Mouse (Mus musculus) spleen, postnatal 10 days (tissue): Measurements from ENCODE around the gene Mto1.
"Not testable (repeated sequence)": the region's sequence is repeated elsewhere in the genome, so short reads cannot be mapped to it uniquely, and the experiment has no call there.

ENCODE experiments used
- DNase-seq, 2 experiments: peaks; one replicate each; pipeline ENCODE4 v3.0.0; 2021 to 2022; ENCODE audit warnings: low spot score in 2 of 2

Mto1 gene

GRCm38 (mm10) chr9:78475873-78476272, 27.9 kb downstream of the Mto1 start:
- no peak for DNase-seq

DNA sequence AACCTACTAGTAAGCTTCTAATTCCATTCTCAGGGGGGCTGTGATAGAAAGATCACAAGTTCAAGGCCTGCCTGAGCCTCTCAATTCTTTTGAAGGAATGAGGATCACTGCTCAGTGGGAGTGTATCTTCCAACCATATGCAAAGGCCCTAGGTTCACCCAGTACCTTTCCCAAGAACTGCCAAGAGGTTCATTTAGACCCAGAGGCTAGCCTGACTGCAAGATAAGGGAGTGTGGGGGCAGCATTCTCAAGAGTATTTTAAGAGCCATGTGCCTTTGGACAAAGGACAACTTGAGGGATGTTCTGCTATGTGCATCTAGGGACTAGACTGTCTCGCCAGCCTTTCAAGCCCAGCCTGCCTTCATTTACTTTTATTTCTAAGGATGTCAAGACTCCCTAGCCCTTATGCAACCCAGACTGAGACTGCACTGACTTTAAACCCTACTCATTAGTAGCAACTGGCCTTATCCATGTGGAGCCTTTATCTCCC, 28.6 kb downstream of the Mto1 start:
- no peak for DNase-seq

- DNase-seq = no peak
Measured at GRCm38 (mm10) chr9:78477021-78477551, 29.1 kb downstream of the Mto1 start.

DNA sequence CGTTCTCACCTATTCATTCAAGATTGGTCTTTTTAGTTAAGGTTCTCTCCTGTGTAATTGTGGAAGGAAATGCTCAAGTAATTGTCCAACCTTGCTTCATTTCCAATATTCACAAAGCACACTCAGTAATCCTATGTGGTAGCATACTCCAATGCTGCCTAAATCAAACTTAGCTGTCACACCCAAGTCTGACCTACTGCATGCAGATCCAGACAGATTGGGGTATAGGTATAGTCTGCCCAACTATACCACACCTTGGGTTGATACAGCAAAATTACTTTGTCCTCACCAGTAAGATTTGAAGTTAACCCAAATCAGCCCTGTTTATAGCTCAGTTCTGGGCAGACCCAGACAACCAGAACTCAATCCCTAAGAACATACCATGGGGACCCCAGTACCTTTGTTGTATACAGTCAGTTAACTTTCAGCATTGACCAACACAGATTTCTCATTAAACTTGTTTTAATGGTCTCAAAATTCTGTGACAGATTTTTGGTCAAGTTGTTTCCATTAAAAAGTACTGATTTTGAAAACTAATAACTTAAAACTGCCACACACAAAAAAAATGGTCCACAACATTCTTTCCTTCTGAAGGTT, 30.1 kb downstream of the Mto1 start:
- not testable (repeated sequence) for DNase-seq

- DNase-seq = not testable (repeated sequence)
Measured at GRCm38 (mm10) chr9:78479308-78479707, 31.3 kb downstream of the Mto1 start.

- DNase-seq = not testable (repeated sequence)
Measured at GRCm38 (mm10) chr9:78480227-78480626, 32.2 kb downstream of the Mto1 start.

DNA sequence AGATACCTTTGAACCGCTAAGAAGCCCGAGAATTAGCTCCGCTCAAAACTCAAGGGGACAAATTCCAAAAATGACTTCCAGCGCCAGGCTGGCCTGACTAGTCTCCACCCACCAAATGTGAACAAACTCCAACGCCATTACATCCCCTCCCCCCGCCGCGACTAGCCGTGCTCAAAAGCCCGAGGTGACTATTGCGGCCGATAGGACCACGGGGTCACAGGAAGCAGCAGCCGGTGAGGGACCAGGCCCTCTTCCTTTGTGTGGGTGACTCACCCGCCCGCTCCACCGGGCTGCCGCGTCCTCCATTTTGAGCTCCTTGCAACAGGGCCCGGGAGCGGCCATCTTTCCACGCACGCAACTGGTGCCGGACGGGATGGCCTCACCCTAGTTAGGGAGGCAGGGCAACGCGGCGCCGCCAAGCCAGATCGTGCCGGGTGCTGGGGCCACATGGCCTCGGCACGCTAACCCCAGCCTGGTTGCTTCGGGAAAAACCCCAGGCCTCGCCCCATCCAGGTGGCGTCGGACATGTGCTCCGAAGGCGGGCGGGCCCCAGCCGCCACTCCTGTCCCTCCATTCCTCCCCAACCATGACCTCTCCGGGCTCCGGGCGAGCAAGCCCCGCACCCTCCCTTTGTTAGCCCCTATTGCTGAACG, 32.8 kb downstream of the Mto1 start:
- peak; percentile 77 to 85 for DNase-seq

DNA sequence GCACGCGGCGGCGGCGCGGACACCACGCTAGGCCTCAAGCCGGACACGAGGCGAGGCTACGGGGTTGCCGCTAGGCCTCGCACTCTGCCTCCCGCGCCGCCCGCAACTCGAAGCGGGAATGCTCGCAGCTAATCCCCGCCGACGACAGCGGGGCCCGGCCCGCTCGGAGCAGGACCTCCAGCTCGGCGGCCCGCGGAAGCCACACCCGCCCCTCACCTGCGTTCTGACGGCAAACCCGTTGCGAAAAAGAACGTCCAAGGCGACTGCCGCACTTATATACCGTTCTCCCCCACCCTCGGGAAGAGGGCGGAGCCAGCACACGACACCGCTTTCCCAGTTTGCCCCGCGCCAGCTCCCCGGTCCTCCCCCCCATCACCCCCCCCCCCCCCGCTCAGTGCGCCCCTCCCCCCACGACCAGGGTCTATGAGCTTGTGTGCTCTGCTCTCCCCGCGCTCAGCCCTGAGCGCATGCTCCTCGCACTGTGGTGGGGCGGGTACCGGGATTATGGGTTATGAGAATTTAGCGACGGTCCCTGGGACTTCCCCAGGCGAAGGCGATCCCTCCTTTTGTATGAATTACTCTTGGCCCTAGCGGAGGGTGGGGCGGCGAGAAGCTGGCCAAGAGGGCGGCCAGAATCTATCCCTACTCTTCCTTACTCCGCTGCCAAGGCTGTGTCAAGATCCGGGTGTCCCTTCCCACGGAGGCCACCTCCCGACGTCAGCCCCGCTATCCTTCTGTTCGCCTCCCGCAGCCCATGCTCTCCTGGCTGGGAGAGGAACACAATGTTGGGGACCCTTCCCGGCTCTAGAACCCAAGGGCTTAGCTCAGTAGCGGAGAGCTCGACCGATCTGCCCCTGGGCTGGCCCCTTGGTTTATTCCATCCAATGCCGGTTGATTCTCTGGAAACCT, 33.7 kb downstream of the Mto1 start:
- DNase-seq = peak; percentile 93

GRCm38 (mm10) chr9:78482386-78482785, 34.4 kb downstream of the Mto1 start:
- DNase-seq = no peak

GRCm38 (mm10) chr9:78484660-78485059, 36.7 kb downstream of the Mto1 start:
- DNase-seq = no peak

DNA sequence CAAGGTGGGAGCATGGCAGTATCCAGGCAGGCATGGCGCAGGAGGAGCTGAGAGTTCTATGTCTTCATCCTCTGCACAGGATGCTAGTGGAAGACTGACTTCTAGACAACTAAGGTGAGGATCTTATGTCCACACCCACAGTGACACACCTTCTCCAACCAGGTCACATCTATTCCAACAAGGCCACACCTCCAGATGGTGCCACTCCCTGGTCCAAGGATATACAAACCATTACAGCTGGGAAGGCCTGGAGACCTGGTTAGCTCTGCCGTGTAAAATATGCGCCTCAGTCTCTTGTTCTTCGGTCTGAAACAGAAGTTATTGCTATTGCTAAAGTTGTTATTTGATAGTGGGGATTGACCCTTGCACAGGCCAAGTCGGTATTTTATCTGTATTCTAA, 40.0 kb downstream of the Mto1 start:
- DNase-seq = not testable (repeated sequence)

GRCm38 (mm10) chr9:78488890-78489420, 40.9 kb downstream of the Mto1 start, which contains the start of gene Eef1a1:
Gene Eef1a1 (minus strand): TSS chr9:78489151.
- peak; percentile 16 to 65 for DNase-seq

DNA sequence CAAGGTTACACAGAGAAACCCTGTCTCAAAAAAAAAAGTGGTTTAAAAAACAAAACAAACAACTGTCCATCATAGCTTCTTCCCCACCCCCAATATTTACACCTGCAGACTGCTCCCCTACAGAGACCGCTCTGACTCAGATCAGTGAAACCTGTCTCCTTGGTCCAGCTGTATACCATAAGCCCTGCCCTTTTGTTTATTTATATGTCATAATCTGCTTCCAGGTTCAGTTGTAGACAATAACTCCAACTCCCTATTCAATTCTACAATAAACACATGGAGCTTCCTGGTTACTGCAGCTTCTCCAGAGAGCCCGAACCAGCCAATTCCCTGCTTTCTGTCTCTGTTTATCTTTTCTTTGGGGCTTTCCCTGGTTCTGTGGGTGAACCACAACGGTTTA, 43.2 kb downstream of the Mto1 start:
- DNase-seq = no peak

- DNase-seq = no peak
Measured at GRCm38 (mm10) chr9:78492254-78492653, 44.2 kb downstream of the Mto1 start.

GRCm38 (mm10) chr9:78493171-78493570, 45.2 kb downstream of the Mto1 start:
- DNase-seq = no peak

GRCm38 (mm10) chr9:78500386-78500785, 52.4 kb downstream of the Mto1 start:
- DNase-seq = no peak

DNA sequence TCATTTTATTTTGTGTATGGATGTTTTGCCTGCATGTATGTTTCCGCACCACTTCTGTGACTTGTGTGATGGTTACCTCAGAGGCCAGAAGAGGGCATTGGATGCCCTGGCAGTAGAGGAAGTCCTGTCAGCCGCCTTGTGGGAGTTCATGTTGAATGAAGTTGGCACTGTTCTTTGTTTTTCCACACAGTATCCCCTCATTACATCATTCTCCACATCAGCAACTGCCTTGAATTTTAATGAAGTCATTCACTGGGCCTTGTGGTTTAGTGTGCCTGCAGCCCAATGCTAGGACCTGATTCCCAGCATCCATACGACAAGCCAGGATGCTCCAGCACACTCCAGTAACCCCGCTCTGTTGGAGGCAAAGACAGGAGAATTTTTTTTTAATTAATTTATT, 53.3 kb downstream of the Mto1 start:
- DNase-seq = no peak

DNA sequence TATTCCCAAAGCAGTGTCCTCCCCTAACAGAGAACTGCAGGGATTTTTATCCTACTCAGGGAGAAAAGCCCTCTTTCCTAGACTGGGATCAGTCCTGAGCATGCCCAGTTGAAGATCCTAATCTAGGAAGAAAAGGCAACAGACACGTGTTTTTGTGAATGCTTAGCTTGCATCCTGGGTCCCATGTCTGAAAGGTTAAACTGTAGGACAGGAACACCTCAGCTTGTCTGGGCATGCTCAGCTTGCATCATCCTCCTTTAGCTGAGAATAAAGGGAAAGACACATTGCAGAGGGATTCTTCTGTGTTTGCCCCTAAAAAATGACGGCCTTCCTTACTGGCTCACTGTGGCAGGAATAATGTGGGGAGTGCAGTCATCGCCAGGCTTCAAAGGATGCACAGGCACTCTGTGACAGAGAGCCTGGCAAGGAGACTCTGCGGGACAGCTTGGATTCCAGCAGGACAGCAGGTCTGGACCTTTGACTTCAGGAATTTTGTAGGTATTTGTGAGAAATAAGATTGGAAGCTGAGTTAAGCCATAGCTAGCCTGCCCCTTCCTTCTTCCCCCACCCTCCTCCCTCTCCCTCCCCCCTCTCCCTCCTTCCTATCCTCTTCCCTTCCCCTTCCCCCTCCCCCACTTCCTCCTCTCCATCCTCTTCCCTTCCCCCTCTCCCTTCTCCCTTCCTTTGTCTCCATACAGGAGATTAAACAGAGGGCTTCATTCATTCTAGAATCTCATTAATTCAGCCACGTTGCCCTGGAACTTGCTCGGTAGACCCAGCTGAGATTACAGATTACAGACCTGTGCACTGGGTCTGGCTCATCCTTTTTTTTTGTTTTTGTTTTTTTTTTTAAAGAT, 55.4 kb downstream of the Mto1 start:
- no peak for DNase-seq

GRCm38 (mm10) chr9:78504133-78504532, 56.1 kb downstream of the Mto1 start:
- no peak for DNase-seq

- no peak for DNase-seq
Measured at GRCm38 (mm10) chr9:78504679-78505078, 56.7 kb downstream of the Mto1 start.

- no peak for DNase-seq
Measured at GRCm38 (mm10) chr9:78505223-78505622, 57.2 kb downstream of the Mto1 start.
